Mouse (Mus musculus) spleen, postnatal 4 days (tissue): ENCODE results near the gene Plaur.

Source experiments
- DNase-seq, 2 experiments: peaks; one replicate each; pipeline ENCODE4 v3.0.0; 2022; ENCODE audit warnings: low spot score in 2 of 2

Plaur gene

DNA sequence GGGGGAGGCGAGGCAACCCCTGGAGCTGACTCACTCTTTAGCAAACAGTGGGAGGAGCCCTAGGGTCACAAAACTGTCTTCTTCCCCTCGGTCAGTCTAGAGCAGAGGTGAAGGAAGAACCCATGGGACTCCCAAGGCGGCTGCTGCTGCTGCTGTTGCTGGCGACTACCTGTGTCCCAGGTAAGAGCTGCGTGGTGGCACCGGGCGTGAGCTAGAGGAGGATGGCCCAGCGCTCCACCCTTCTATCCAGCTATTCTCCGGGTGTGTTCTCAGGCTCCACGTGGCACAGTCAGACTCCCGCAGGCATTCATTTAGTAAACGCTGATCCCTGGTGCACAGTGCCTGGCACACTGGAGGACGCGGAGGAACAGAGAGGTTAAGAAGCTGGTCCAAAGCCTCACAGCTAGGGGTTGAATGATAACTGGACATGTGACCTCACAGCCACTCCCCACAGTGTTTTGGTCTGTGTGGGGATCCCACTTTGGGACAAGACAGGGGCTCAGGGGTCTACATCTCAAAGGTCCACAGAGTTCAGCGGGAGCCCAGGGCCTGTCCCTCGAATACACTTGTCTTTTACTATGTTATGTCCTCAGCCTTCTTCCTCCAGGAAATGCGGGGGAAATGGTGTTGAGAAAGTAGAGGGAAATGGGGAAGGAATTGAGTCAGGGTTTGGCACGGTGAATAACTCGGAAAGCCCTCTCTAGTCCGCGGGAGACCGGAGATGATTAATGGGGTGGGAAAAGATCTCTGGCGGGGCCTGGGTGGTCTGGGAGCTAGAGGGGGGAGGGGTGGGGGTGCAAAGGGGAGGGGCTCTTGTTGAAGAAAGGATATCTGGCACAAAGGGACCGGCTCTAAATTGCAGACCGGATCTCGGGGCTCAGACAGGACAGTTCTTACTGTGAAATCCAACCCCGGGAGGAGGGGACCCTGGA, at the start of gene Plaur:
Gene Plaur, plus strand, starts transcription at position 97 of the 932 bp plus-strand sequence.
- DNase-seq: peak; percentile 46 to 73

DNA sequence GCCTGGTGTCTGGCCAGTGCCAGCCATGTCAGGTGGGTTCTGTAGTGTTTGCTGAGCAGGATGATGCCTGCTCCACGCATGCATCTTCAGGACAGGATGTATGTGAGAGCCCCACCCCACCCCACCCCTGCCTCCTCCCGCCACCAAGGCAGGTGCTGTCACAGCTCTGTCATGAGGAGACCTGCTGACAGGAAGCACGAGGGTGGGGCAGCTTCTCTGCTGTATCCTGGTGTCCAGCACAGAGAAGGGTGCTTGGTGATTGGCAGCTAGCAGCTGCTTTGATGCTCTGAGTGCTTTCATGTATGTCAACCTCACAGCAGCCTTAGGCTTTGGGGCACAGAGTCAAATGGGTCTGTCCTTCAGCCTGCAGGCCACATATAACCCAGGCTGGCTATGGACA, 48.7 kb upstream of the Plaur start:
- no peak for DNase-seq

DNA sequence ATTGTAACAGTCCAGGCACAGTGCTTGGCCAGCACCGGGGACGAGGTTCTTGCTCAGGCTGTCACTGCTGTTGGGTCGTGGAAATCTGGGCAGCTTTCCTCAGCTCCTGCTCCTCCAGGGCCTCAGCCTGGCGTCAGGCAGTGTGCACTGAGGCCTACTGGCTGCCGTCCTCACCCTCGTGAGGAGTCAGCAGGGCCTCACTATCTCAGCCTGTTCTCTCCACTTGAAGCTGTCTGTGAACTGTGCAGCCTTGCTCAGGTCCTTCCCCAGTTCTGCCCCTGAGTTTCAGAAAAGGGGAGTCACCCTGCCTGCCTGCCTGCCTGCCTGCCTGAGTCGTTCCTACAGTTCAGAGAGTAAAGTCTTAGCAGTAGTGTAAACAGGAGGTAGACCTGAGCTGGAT, 47.0 kb upstream of the Plaur start:
- DNase-seq: no peak

DNA sequence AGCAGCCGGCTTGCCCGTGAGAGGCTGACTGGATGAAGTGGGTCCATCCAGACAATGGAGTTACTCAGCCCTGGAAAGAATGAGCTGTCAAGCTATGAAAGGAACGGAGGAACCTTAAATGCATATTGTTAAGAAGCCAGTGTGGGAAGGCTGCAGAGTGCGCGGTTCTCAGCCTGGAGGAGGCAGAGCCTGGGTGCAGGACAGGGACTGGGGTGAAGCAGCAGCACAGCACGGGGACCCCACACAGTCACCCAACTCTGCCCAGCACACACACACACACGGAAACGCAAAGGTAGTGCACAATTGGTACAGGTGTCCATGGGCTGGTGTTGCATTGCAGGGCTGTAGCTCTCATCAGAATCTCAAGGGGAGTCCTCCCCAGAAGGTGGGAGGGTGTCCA, 42.7 kb upstream of the Plaur start:
- DNase-seq: no peak

DNA sequence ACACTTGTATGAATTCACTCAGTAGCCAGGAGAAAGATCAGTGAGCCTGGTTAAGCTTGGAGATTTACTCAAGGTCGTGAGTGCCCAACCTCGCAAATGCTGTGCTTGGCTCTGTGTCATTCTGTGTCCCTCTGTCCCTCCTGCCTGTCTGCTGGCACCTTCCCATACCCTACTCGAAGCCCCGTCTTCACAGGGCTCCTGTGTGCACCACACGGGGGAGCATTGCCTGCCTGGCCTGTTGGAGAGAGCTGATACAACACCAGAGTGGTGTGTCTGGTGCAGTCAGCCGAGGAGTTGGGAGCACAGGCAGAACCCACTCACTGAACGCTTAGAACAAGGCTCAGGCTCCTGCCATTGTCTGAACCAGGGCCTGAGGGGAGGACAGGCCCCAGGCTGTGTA, 40.6 kb upstream of the Plaur start:
- DNase-seq: no peak

DNA sequence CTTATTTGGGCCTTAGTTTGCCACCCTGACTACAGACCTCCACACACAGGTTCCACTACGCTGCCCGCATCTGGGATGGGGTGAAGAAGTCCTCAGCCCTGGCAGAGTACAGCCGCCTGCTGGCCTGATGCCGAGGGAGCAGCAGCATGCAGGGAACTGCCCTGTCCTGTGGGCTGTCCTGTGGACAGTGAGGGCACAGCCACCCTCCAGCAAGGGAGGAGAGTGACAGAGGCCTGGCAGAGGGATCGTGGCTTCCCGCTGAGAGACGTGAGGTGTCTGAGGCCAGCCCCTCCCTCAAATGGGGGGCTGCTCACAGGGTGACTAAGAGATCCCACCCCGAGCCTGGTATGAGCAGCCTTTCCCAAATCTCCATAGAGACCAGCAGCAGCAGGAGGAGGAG, 40.0 kb upstream of the Plaur start:
- no peak for DNase-seq

DNA sequence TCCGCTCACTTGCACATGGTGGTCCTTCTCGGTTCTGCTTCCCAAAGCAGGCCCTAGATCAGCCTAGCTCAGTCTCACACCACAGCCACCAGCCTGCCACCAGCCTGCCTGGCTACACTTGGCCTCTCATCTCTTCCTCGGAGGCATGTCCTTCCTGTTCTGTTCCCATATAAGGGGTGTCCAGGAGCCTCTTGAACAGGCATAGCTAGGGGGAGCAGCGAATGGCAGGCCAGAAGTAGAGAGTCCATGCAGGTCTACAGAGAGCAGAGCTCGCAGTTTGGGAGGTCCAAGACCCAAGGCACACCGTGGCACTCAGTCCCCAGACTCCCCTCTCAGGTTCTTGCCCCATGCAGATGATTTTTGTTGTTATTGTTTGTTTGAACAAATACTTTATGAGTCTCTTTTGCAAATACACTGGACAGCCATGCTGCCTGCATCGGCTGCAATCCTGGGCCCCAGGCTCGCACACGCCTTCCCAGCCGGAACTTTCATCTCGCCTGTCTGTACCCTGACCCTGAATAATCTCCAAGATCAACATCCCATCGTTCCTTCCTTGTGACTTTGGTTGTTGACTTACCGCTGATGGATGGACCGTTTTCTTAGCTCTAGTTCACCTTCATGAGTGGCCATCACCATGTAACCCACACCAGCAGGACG, 39.0 kb upstream of the Plaur start:
- DNase-seq: no peak

DNA sequence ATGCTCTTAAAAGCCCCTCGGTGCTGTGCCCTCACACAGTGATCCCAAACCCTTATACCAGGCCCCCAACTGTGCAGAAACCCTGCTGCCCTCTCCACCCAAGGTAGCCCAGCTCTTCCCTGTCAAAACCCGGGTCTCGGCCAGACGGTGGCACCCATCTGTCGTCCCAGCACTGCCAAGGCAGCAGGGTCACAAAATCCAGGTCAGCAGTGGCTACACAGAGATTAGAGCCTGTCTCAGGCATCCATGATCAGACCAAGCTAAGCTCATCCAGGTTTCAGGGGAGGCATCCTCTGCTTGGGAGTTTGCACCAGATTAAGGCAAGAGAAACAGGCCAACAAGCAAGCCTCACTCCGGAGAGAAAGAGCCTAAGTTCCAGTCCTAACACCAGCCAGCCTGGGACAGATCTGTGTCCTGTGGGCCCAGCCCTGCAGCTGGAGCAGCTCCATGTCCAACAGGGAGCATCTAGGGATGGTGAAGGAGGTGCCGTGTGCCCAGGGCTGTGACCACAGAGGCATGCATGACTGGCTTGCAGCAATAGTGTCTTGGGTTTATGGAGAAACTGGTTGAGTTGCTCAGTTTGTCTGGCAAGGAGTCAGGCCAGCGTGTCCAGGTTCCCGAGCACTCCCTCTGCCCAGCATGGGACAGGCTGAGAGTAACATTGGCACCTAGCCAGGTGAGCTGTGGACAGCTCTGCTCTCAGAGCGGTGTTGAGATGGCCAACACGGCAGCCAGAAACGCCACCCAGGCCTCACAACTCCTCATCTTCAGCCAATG, 38.1 kb upstream of the Plaur start:
- DNase-seq: no peak

DNA sequence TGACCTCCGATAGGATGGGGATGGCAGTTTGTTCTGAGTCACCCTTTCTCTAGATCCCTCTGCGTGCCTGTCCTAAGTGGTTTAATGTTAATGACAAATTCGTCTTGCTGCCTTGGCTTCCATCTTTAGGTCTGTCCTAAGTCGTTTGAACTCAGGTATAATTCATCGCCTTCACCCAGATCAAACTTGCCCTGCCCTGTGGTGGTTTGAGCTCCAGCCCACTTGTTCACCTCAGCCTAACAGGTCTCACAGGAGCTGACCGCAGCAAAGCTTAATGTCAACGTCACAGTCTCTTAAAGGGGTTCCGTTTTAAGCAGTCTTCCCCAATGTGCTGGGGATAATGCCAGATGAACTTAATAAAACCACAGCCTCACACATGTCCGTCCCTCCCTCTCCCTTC, 36.4 kb upstream of the Plaur start:
- DNase-seq: no peak

DNA sequence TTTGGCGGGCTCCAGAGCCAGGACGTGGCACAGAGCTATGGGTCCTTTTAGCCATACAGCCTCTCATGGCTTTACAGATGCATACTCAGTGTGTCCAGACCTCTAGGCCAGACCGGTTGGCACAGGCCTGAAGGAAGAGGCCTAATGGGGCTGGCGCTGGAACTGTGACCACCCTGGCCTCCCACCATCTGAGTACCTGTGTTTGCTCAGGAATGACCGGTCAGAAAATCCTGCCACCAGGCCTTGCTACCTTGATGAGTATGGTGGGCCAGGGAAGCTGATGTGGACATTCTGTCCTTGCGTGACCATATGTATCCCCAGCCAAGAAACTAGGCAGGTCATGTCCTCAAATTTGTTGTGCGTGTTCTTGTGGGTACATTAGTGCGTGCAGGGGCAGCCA, 35.1 kb upstream of the Plaur start:
- DNase-seq: no peak

DNA sequence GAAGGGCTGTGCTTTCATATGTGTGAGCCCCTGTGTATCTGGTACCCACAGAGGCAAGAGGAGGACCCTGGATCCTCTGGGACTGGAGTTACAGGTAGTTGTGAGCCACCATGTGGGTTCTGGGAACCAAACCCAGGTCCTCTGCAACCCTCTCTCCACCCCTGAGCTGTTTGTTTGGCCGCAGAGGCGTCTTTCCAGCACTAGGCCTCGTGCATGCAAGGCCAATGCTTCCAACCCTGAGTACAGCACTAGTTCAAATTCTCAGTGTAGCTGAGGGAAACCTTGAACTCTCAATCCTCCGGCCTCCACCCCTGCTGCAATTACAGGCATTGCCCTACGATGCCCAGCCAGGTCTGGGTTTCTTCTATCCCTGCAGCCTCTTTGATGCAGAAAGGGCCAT, 33.6 kb upstream of the Plaur start:
- no peak for DNase-seq

DNA sequence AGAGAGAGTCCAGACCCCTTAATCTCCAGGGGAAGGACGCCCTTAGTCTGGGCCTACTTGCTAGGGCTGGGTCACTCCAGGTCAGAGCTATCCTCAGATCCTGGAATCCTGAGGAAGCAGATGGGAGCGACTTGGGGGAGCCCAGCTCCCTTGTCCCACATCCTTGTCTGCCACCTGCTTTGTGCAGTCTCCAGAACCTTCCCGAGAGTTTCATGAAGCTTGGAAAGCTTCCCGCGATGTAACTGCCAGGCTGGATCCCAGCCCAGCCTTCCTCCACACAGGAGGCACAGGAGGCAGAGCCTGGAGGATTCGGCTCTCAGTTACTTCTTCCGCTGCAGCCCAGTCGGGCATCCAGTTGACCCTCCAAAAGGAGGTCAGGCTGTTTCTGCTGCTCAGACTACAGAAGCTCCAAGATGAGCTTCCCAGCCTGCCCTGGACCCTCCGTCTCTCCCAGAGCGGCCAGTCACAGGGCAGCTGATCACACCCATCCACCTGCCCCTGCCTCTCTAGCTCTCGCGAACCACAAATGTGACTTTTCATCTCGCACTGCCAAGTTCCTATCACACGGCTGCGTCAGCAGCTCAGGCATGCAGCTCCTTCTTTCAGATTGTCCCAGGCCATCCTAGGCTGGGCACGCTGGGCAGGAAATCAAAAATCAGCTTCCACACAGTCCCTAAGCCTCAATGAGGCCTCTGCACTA, 32.7 kb upstream of the Plaur start:
- DNase-seq: no peak

DNA sequence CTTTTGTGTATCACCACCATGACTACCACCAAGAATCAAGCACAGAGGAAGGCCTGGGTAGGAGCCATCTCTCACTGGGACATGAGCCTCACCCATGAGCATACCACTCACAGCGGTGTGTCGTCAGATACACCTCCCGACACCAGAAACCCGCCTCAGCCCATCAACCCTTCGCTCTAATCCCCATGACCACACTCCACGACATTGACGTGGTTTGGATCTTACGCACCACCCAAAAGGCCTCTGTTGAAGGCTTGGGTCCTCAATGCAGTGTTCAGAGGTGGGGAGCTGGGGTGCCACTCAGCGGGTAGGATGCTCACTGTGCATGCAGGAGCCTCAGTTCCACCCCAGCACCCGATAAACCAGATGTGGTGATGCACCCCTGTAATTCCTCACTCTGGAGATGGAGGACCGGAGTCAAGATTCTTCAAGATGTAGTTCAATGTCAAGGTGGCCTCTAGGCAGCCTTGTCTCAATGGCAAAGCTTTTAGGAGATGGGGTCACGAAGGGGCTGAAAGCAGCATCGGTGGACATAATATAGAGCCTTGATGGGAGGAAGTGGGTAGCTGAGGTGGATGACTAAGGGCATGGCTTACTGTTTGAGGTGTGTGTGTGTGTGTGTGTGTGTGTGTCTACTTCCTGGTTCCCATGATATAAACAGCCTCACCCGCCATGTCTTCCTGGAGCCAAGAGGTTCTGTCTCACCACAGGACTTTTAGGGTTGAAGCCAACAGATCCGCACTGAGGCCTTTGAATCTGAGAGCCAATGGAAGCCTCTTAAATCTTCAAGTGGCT, 31.5 kb upstream of the Plaur start:
- DNase-seq: no peak

DNA sequence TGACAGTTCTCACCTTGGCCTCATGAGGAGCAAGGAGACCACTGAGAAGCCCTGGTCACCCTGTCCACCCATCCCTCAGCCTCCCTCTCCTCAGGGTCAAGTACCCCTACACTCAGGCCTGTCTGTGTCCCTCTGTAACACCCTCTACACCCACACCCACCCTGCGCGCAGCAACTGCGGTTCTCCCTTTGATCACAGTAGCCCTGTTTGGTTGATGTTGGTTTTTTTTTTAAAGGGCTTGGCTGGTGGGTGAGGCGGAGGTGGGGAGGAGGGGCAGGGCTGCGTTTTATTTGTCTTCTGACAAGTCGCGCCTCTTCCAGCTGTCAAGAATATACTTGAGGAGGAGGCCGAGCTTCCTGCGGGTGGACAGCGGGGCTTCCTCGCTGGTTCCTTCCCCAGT, 30.6 kb upstream of the Plaur start:
- no peak for DNase-seq

DNA sequence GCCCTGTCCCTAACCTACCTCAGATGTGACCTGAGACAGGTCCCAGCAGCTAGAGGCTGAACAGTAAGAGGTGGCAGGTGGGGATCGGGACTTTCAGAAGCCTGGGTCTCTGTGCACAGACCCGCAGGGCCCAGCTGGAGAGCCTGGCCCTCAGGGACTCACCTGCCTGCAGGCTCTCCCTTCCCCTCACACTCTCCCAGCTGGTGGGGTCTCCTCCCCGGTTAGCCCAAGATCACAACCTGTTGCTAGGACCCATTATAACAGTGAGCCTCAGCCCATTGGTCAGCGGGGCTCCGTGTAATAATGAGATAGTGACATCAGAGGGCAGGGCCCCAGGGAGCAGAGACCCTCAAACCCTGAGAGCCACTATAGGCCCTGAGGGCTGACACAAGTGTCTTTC, 27.0 kb upstream of the Plaur start:
- no peak for DNase-seq

DNA sequence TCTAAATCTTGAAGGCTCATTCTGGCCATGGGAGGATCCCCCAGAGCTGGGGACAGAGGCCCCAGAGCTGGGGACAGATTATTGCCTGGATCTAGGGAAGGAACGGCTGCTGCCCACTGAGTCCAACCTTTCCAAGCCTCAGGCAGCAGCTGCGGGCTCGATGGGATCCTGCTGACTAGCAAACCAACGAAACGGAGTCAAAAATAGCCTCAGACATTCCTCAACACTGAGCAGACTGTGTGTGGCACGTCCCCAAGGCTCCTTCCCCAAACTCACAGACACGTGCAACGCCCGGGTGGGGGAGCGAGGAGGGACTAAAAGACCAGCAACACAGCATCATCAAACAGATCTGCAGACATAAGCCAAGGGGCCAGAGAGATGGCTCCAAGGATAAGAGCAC, 24.3 kb upstream of the Plaur start:
- no peak for DNase-seq

DNA sequence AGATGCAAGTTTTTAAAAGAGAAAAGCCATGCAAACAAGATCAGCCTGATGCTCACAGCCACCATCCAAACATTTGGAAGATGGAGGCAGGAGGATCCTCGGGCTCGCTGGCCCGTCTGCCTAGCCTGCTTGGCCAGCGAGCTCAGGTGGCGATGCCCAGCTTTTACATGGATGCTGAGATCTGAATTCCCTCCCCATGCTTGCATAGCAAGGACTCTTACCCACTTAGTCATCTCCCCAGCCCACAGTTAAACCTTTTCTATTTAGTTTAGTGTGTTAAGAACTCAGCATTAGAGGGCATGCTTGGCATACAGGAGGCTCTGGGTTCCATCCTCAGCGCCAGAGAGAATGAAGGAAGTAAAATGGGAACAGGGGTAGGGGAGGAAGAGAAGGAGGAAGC, 23.1 kb upstream of the Plaur start:
- DNase-seq: no peak

DNA sequence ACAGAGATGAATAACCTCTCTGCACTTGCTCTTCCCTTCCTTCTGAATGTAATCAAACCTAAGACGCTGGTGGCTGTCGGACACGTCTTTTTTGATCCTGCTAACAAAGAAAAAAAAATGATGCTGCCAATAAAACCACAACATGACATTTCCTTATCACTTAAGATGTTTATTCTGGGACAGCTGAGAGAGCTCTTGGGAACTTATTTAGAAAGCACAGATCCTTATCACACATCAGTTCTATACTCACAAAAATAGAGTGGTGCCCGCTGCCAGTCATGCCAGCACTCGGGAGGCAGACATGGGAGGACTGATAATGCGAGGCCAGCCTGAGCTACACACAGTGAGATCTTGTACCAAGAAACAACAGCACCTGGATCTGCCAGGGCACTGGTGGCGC, 22.4 kb upstream of the Plaur start:
- no peak for DNase-seq

DNA sequence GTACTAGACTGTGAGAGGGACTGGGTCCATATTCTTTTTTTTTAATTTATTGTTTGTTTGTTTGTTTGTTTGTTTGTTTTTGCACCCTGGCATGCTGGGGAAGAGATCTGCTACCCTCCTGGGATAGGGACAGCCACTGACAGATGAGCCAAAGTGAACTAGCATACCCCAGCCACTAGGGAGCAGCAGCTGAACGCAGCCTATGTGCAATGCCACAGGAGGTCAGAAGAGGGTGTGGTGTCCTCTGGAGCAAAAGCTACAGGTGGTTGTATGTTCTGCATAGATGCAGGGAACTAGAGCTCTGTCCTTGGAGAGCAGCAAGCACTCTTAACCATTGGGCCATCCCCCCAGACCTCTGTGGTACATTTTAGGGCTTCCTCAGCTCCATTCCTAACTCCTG, 20.5 kb upstream of the Plaur start:
- peak; percentile 76 to 87 for DNase-seq

DNA sequence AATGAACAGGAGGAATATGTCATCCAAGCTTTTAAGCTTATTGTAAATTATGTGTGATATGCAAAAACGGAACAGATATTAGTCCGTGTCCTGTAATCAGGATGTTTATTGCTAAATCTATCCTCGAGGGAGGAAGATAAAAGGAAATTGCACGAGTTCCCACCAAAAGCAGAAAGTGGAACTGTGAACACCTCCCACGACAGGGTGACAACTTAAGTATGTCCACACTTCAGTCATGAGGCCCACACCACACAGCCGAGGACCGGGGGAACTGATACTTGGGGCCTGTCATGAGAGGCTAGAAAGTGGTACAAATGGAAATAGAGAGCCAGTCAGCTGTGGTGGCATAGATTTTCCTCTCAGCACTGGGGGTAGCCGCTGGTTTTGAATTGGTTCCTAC, 20.0 kb upstream of the Plaur start:
- DNase-seq: peak in 1 of 2 experiments; percentile 53

DNA sequence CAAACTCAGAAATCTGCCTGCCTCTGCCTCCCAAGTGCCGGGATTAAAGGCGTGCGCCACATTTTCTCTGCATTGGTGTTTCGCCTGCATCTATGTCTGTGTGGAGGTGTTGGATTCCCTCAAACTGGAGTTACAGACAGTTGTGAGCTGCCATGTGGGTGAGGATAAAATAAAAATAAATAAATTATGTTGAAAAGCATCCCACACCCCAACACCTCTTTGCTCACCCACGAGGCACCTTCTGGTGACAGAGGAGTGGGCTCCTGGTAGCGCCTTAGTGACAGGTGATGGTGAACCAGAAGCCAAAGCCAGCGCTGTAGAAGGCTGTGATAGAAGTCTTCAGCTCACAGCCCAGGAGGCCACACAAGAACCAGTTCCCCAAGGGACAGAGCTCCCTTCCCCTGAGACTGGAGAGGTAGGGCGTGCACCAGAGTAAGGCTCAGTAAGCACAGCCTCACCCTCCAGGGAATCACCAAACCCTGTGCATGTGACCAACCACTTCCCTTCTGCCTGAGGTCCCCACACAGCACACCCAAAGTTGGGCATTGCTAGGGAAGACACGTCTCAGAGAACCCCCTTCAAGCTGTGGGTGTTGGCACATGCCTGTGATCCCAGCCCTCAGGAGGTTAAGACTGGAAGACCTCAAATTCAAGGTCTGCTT, 16.9 kb upstream of the Plaur start:
- DNase-seq: peak; percentile 77 to 83
